Mouse (Mus musculus) left cerebral cortex, postnatal 14 days (tissue): ENCODE results near the gene Stac2. TPM values are rescaled to one million over a fixed set of nuclear protein-coding genes. Genes with fewer than 3 reads are reported as not detected.
A peak's percentile ranks its signal among the peaks of the same experiment; 100 is the strongest.

Experiments
- DNase-seq, 2 experiments: peaks; one replicate each; pipeline ENCODE4 v3.0.0; 2021 to 2022; ENCODE audit warnings: low spot score in 2 of 2, mixed read lengths in 1 of 2
- intact Hi-C: fragments of 180-260 bp; cut with DNase I; formaldehyde crosslinking; loops from one replicate; pipeline ENCODE4 v1.15.1; 2025
- long read RNA-seq, 2 experiments: library from polyadenylated mRNA; stranded (forward); transcript quantifications; one replicate each; pipeline ENCODE4 v2.0.0; 2021
- total RNA-seq, 2 experiments: library from RNA; stranded (reverse); gene quantifications; 2 replicates each; pipeline ENCODE4 v1.2.3; 2021

The Stac2 gene
- total RNA-seq: 10 to 100 TPM; 27.7 to 28.0 TPM
- long read RNA-seq, experiment 1, transcript Stac2-201 (11 exons, 3,050 nt): major isoform, 13 of 20 reads
- long read RNA-seq, experiment 1, partial matches to known transcripts: 4 of 20 reads
- long read RNA-seq, experiment 1, other reads (novel, unspliced or antisense): 3 of 20 reads
- long read RNA-seq, experiment 2, transcript Stac2-201 (11 exons, 3,050 nt): major isoform, 6 of 7 reads
- long read RNA-seq, experiment 2, partial matches to known transcripts: 1 of 7 reads
- long read RNA-seq, experiment 2, other reads (novel, unspliced or antisense): 0 of 7 reads

- DNase-seq: peak in 1 of 2 experiments; percentile 67
- intact Hi-C loops: no loop called here
Measured at GRCm38 (mm10) chr11:98052989-98053834, at the start of gene Stac2. Stac2 (minus strand) TSS chr11:98053462.

GRCm38 (mm10) chr11:98101332-98101731 lies 48.1 kb upstream of the Stac2 start:
- no peak for DNase-seq
- intact Hi-C loops: no loop called here

- no peak for DNase-seq
- intact Hi-C loops: no loop called here
Measured at GRCm38 (mm10) chr11:98090583-98090982, 37.3 kb upstream of the Stac2 start.

DNA sequence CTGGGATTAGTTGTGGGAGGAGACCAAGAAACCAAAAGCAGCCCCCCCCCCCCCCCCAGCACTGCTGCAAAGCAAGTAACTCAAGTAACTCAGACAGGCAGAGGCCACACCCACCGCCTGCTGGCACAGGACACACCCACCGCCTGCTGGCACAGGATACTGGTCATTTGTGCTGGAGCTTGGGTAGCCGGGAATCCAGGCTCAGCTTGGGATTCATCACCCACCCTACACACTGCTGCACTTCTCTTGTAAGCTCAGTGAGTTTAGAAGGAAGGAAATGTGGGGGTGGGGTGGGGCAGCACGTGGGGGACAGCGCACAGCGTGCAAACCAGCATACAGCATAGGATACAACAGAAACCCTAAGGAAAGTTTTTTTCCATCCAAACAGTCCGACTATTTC lies 35.0 kb upstream of the Stac2 start:
- intact Hi-C loops: loop anchor here (10.0 kb wide), 1 partner anchor 193 kb away; no protein-coding TSS in a partner anchor
- DNase-seq: peak in 1 of 2 experiments; percentile 43

DNA sequence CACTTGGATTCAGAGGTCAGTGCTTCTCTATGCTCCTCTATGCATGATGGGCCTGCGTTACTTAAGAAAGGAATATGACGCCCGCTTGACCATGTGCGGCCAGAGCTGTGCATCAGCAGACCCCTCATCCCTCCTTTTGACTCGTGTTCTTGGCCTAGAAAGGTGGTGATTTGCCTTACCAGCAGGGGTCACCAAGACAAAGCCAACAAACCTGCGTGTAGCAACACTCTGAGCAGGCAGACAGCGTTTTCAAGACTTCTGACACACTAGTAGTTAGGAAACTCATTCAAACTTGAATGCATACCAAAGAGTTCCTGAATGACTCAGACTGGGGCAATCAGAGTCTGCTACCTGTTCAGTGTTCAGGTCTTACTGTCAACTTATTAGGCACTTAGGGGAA lies 33.3 kb upstream of the Stac2 start:
- DNase-seq: no peak
- intact Hi-C loops: loop anchor here (10.0 kb wide), 1 partner anchor 192 kb away; no protein-coding TSS in a partner anchor

DNA sequence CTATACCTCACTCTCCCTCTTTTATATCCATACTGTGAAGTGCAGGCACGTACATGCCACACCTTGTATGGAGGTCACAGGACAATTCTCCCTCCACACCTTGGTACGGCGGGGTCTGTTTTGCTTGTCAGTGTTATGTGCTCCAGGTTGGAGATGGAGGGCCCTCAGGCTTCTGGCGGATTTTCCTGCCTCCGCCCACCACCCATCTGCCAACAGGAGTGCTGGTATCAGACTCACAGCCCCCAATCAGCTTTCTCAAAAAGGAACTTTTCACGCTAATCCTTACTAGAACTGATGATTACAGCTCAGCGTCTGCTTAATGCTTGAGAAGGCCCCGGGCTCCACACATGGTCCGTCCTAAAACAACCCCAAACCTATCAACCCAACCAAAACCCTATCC lies 32.9 kb upstream of the Stac2 start:
- peak in 1 of 2 experiments; percentile 39 for DNase-seq
- intact Hi-C loops: loop anchor here (10.0 kb wide), 1 partner anchor 191 kb away; no protein-coding TSS in a partner anchor

- intact Hi-C loops: loop anchor here (10.0 kb wide), 1 partner anchor 188 kb away; no protein-coding TSS in a partner anchor
- no peak for DNase-seq
Measured at GRCm38 (mm10) chr11:98082745-98083144, 29.5 kb upstream of the Stac2 start.

GRCm38 (mm10) chr11:98080450-98080849 lies 27.2 kb upstream of the Stac2 start:
- intact Hi-C loops: loop anchor here (10.0 kb wide), 1 partner anchor 186 kb away; no protein-coding TSS in a partner anchor
- DNase-seq: no peak

DNA sequence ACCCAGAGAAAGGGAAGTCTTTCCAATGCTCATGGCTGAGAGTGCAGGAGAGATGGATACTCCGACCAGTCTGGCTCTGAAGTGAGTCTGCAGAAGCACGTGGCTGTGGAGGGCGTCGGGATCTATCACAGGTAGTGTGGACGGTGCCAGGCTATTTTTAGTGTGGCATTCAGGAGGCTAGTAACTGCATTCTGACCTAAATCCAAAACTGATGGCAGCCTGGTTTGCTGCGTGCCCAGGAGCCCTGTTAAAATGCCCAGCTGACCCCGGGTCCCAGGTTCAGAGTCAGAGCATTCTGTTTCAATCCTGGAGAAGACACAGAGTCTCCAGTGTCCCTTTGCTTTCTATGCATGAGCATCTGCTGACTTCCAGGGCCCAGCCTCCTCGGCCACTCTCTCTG lies 23.8 kb upstream of the Stac2 start:
- intact Hi-C loops: no loop called here
- no peak for DNase-seq

DNA sequence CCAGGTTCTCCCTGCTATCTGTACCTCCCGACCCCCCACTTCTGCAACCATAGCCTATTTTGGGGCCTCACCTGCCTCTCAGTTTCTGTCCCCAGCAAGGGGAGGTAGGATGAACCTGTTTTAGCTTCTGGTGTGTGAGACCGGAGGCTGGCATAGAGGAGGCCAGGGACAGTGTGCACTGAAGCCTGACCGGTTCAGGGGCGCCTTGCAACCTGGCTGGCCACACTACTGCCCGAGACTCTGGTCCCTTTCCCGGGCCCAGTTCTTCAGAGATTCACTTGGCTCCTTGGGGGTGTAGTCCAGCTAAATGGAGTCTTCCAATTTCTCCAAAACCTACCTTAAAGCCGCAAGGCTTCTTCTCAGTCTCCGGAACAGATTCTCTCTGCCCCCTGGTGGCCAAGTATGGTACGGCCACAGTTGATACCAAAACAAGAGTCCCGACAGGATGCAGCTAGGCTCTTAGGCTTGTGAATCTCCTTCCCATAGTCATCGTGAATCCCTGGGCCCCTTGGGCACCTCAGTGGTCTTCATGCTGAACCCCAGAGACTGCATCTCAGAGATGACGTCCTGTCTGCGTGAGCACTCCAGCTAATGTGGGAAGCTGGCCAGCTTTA lies 22.0 kb upstream of the Stac2 start:
- intact Hi-C loops: loop anchor here (1.0 kb wide), 1 partner anchor 44 kb away; no protein-coding TSS in a partner anchor
- DNase-seq: peak; percentile 94 to 96

GRCm38 (mm10) chr11:98073442-98073841 lies 20.2 kb upstream of the Stac2 start:
- intact Hi-C loops: no loop called here

DNA sequence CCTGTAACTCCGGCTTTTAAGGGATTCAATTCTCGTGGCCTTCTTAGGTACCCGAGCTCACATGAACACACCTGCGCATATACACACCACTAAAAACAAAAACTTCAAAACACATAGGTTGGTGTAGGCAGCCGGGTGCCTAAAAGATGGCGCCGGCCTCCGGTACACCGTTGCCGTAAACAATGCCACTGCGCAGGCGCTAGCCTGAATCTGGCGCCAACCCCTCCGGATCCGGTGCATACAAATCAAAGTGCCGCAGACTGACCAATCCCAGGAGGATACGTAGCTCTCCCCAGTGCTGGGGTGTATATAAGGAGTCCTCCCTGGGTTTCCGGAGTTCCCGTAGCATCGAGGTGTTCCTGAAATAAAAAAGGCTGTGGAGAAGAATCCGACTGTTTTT lies 14.0 kb upstream of the Stac2 start:
- intact Hi-C loops: no loop called here
- no peak for DNase-seq

More at GRCm38 (mm10) chr11:98073442-98073841, 20.2 kb upstream of the Stac2 start:
- DNase-seq: no peak

- intact Hi-C loops: no loop called here
Measured at GRCm38 (mm10) chr11:98066201-98066600, 12.9 kb upstream of the Stac2 start.

DNA sequence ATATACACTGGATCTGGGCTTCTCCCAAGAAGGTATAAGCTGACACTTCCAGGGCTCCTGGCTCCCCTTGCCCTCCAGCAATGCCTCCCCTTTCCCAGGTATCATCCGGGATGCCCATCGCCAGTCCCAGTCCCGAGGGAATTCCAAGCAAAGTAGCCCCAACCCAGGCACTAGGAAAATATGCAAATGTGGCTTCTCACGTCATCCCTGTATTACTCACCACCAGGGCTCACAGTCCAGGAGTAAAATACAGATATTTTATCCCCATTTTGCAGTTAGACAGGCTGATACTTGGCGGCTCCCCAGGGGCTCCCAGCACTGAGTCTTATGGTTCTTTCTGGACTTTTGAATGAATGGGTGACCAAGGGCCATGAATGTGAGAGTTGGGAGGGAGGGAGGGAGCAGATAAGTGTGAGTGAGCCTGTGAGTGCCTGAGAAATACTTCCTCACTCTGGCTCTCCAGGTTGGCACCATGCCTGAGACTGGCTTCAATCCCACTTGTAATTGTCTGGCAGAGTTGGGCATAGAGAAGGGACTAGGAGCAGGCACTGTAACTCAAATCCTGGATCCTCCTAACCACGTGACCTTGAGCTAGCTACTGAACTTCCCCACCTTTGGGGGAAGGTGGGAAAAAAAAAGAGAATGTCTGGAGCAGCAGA lies 8.8 kb upstream of the Stac2 start:
- intact Hi-C loops: no loop called here
- DNase-seq: peak in 1 of 2 experiments; percentile 54

More at GRCm38 (mm10) chr11:98066201-98066600, 12.9 kb upstream of the Stac2 start:
- no peak for DNase-seq

DNA sequence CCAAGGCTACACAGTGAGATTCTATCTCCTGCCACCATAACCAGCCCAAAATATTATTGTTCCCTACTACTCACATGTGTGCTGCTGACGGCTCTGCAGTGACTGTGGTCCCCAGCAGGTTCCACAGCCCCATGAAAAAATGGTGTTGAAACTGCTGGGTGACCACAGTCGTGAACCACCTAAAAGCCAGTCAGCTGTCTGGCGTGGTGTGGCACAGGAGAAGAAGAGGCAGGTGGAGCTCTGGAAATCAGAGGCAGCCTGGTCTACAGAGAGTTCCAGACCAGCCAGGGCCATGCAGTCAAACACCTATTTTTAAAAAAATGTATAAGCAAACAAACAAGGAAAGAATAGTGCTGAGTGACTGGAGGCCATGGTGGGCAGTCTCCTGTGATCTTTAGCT lies 8.2 kb upstream of the Stac2 start:
- DNase-seq: no peak
- intact Hi-C loops: no loop called here

GRCm38 (mm10) chr11:98060104-98060692 lies 6.9 kb upstream of the Stac2 start:
- intact Hi-C loops: no loop called here
- DNase-seq: peak in 1 of 2 experiments; percentile 29

DNA sequence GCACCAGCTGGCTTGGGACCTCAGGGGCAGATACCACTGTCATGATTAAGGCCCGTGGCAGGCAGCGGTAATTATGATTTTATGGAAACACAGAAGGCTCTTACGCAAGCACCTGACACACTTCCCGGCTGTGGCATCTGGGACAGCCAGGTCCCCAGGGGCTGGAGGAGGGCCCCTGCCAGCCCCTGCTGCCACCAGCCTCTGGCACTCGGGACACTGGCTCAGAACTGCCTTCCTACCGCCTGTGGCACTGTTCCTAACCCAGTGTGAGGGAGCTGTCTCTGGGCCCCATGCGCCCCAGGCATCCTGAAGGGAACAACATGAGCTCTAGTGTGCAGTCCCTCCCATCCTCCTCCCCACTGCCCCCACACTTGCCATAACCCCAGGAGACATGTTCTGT lies 6.4 kb upstream of the Stac2 start:
- DNase-seq: no peak
- intact Hi-C loops: no loop called here

GRCm38 (mm10) chr11:98057998-98058397 lies 4.7 kb upstream of the Stac2 start:
- peak in 1 of 2 experiments; percentile 58 for DNase-seq

DNA sequence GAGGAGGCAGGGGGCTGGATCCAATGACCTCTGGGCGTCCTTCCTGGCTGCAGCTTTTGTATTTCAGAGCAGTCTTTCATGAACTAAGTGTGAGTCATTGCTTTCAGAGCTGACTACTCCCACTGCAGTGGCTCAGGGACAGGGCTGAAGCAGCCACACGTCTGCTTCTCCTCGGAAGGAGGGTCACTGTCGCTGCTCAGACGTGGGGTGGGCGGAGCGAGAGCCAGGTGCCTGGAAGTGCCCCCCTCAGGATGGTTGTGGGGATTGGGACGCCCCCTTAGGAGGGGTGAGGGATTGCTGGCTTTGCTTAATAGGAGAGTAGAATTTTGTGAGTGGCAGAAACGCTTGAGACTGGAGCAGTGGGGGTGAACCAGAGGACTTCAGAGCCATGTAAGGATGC lies 4.2 kb upstream of the Stac2 start:
- intact Hi-C loops: no loop called here

More at GRCm38 (mm10) chr11:98057998-98058397, 4.7 kb upstream of the Stac2 start:
- intact Hi-C loops: no loop called here

More for the DNA sequence above, 4.2 kb upstream of the Stac2 start:
- no peak for DNase-seq
